Mouse (Mus musculus): ENCODE data around the gene Tubb4b.

DNA sequence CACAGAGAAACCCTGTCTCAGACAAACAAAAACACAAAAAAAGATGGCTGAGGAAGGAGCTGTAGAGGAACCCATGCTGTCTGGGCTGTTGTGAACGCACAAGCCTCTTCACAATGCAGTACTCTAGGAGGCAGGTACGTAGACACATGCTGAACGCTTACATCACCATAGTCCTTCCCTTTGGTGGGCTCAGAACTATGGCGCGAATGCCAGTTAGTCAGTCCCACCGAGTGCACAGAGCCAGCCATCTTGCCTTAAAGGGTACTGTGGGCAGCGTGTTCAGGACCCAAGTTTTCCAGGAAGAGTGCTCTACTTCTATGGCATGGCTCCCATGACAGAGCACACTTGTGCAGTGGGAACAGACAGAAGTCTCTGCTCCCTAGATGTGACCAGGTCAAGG lies 40.0 kb downstream of the Tubb4b start:
- TF ChIP-seq POLR2A (IDR thresholded peaks at IDR 0.05; ENCODE audit: extremely low read depth, insufficient read depth, low read length) (no peak), CTCF (IDR thresholded peaks at IDR 0.05; ENCODE audit: extremely low read depth, insufficient read depth, low read length) (no peak)
